Mouse (Mus musculus) C2C12 (cell line): ENCODE measurements around the gene Slc13a2. TPM values are rescaled to one million over a fixed set of nuclear protein-coding genes. Genes with fewer than 3 reads are reported as not detected.

Experiments
- H3K27me3 ChIP-seq: one replicate; pipeline ENCODE4 v1.6.1; 2011; ENCODE audit not compliant: control insufficient read depth, insufficient read depth, insufficient read length
- H3K36me3 ChIP-seq: one replicate; pipeline ENCODE4 v1.6.1; 2011; ENCODE audit not compliant: control insufficient read depth, insufficient read depth
- H3K4me3 ChIP-seq: one replicate; pipeline ENCODE4 v1.5.1; 2011; ENCODE audit warnings: mild to moderate bottlenecking, control low read depth; ENCODE audit not compliant: poor library complexity, insufficient read depth, severe bottlenecking
- H3K79me2 ChIP-seq: one replicate; pipeline ENCODE4 v1.6.1; 2011; ENCODE audit not compliant: control insufficient read depth, insufficient read depth
- H3K79me3 ChIP-seq: one replicate; pipeline ENCODE4 v1.6.1; 2011; ENCODE audit warnings: low read depth, control low read depth
- H3ac ChIP-seq: one replicate; pipeline ENCODE3; 2011; ENCODE audit warnings: low read depth; ENCODE audit not compliant: control insufficient read depth, insufficient read length
- CEBPB ChIP-seq: IDR thresholded peaks from one replicate; pipeline ENCODE4 v1.6.1; 2011; ENCODE audit warnings: low read depth, mild to moderate bottlenecking, control low read depth, moderate library complexity
- CTCF ChIP-seq: IDR thresholded peaks from one replicate; pipeline ENCODE4 v1.5.1; 2011; ENCODE audit not compliant: control insufficient read depth, insufficient read depth, insufficient read length
- FOSL1 ChIP-seq: IDR thresholded peaks from one replicate; pipeline ENCODE4 v1.8.0; 2011; ENCODE audit warnings: mild to moderate bottlenecking, low read length; ENCODE audit not compliant: poor library complexity, insufficient read depth, severe bottlenecking
- MAX ChIP-seq: IDR thresholded peaks from one replicate; pipeline ENCODE4 v1.6.1; 2011; ENCODE audit warnings: mild to moderate bottlenecking, control low read depth
- MYOD1 ChIP-seq: IDR thresholded peaks from one replicate; pipeline ENCODE4 v1.6.1; 2011; ENCODE audit warnings: low read depth; ENCODE audit not compliant: control insufficient read depth, insufficient read length
- MYOG ChIP-seq: IDR thresholded peaks from one replicate; pipeline ENCODE4 v1.6.1; 2011; ENCODE audit not compliant: control insufficient read depth, insufficient read length; ENCODE audit errors: extremely low read depth
- USF1 ChIP-seq: IDR thresholded peaks from one replicate; pipeline ENCODE4 v1.6.1; 2011; ENCODE audit warnings: low read depth, mild to moderate bottlenecking, control low read depth, moderate library complexity
- polyA plus RNA-seq: library from polyadenylated mRNA; unstranded; fragments of >200 nt; fragmentation: generic; extraction: Trizol; gene quantifications from one replicate; pipeline ENCODE4 v1.2.1, GENCODE M21; 2012; ENCODE audit warnings: missing spikeins

Slc13a2 gene
- polyA plus RNA-seq, 1 experiment: not detected

GRCm38 (mm10) chr11:78455308-78455707 lies 33.3 kb upstream of the Slc13a2 start:
- no peaks in the 10 kb centered on the region for H3K79me3 ChIP-seq
- no peaks in the 10 kb centered on the region for H3K79me2 ChIP-seq
- peaks cover 6% of the 10 kb centered on the region for H3K27me3 ChIP-seq
- H3ac ChIP-seq: no peak overlapping the region
- TF ChIP-seq USF1 (no peak), CTCF (peak; percentile 12)
- H3K4me3 ChIP-seq: no peak overlapping the region
- no peaks in the 10 kb centered on the region for H3K36me3 ChIP-seq

GRCm38 (mm10) chr11:78454276-78454675 lies 32.3 kb upstream of the Slc13a2 start:
- Histone ChIP-seq H3K27me3 (peaks cover 6% of the 10 kb centered on the region), H3K79me2 (no peaks in the 10 kb centered on the region), H3K36me3 (no peaks in the 10 kb centered on the region), H3K79me3 (no peaks in the 10 kb centered on the region), H3K4me3 (no peak overlapping the region), H3ac (no peak overlapping the region)
- TF ChIP-seq MYOD1: no peak
- no peak for TF ChIP-seq USF1
- TF ChIP-seq MAX: no peak
- TF ChIP-seq FOSL1: no peak
- TF ChIP-seq CTCF: no peak
- TF ChIP-seq CEBPB: no peak
- TF ChIP-seq MYOG: no peak

DNA sequence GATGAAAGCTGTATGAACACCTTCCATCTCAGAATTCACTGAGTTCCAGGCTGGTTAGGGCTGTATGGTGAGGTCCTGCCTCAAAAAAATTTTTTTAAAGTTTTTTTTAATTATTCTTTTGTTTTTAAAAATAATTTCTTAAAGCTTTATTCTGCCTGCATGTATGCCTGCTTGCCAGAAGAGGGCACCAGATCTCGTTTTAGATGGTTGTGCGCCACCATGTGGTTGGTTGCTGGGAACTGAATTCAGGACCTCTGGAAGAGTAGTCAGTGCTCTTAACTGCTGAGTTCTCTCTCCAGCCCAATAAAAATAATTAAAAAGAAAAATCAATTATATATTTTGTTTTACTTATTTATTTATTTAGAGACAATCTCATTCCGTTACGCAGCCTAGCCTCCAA lies 31.7 kb upstream of the Slc13a2 start:
- Histone ChIP-seq H3ac (no peak overlapping the region), H3K27me3 (peaks cover 6% of the 10 kb centered on the region), H3K4me3 (no peak overlapping the region), H3K36me3 (no peaks in the 10 kb centered on the region), H3K79me2 (no peaks in the 10 kb centered on the region), H3K79me3 (no peaks in the 10 kb centered on the region)
- peak; percentile 69 for TF ChIP-seq CTCF
- no peak for TF ChIP-seq CEBPB

GRCm38 (mm10) chr11:78450337-78450736 lies 28.3 kb upstream of the Slc13a2 start:
- TF ChIP-seq MYOG (no peak), MYOD1 (no peak), CEBPB (peak; percentile 41)
- H3K79me2 ChIP-seq: no peaks in the 10 kb centered on the region
- H3K79me3 ChIP-seq: no peaks in the 10 kb centered on the region
- no peak overlapping the region for H3ac ChIP-seq
- H3K4me3 ChIP-seq: no peak overlapping the region
- no peaks in the 10 kb centered on the region for H3K27me3 ChIP-seq
- no peaks in the 10 kb centered on the region for H3K36me3 ChIP-seq

- Histone ChIP-seq H3ac (no peak overlapping the region), H3K27me3 (no peaks in the 10 kb centered on the region), H3K79me3 (no peaks in the 10 kb centered on the region), H3K79me2 (no peaks in the 10 kb centered on the region), H3K4me3 (no peak overlapping the region), H3K36me3 (no peaks in the 10 kb centered on the region)
- TF ChIP-seq CEBPB (no peak), FOSL1 (no peak), MAX (no peak), MYOD1 (no peak), MYOG (no peak), CTCF (no peak), USF1 (no peak)
Measured at GRCm38 (mm10) chr11:78448242-78448641, 26.2 kb upstream of the Slc13a2 start.

DNA sequence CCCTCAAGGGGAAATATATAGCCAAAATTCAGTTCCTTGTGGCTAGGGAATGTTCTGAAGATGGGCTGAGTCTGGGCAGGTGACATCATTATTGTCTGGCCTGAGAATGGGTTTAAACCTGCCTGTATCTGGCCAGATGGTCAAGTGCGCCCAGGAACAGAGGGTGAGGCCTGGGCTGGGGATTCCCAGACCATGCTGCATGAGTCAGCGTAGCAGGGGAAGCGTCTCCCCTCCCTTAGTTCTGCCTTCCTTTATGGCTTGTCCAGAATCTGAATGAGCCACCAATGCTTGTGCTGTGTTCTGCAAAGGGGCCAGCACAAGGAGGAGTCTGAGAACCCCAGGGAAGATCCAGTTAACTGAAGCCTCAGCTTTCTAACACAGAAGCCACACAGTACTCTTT lies 25.2 kb upstream of the Slc13a2 start:
- H3K79me2 ChIP-seq: no peaks in the 10 kb centered on the region
- no peak overlapping the region for H3K4me3 ChIP-seq
- H3ac ChIP-seq: no peak overlapping the region
- no peaks in the 10 kb centered on the region for H3K79me3 ChIP-seq
- TF ChIP-seq USF1 (no peak), MYOG (no peak), CEBPB (no peak), MYOD1 (no peak), FOSL1 (no peak), CTCF (no peak), MAX (no peak)
- H3K27me3 ChIP-seq: no peaks in the 10 kb centered on the region
- H3K36me3 ChIP-seq: no peaks in the 10 kb centered on the region
